Mouse (Mus musculus) heart, postnatal 0 days (tissue): ENCODE measurements around the gene Hmga1.

Source experiments
- CTCF ChIP-seq: IDR thresholded peaks from 2 replicates; pipeline ENCODE4 v1.5.1; 2016; ENCODE audit warnings: antibody characterized with exemption, control low read depth, low read depth
- EP300 ChIP-seq: IDR thresholded peaks from 2 replicates; pipeline ENCODE4 v1.6.1; 2016; ENCODE audit warnings: antibody characterized with exemption, low read depth

GRCm38 (mm10) chr17:27565163-27565941, 9.1 kb downstream of the Hmga1 start, which contains the start of gene AI413582:
- peak; percentile 87 for TF ChIP-seq CTCF
- 0 out of 2 replicates have a peak, but pooled peaks have one; percentile 43 for TF ChIP-seq EP300
